Mouse (Mus musculus): Measurements from ENCODE around the gene Enox1.

Enox1 gene

DNA sequence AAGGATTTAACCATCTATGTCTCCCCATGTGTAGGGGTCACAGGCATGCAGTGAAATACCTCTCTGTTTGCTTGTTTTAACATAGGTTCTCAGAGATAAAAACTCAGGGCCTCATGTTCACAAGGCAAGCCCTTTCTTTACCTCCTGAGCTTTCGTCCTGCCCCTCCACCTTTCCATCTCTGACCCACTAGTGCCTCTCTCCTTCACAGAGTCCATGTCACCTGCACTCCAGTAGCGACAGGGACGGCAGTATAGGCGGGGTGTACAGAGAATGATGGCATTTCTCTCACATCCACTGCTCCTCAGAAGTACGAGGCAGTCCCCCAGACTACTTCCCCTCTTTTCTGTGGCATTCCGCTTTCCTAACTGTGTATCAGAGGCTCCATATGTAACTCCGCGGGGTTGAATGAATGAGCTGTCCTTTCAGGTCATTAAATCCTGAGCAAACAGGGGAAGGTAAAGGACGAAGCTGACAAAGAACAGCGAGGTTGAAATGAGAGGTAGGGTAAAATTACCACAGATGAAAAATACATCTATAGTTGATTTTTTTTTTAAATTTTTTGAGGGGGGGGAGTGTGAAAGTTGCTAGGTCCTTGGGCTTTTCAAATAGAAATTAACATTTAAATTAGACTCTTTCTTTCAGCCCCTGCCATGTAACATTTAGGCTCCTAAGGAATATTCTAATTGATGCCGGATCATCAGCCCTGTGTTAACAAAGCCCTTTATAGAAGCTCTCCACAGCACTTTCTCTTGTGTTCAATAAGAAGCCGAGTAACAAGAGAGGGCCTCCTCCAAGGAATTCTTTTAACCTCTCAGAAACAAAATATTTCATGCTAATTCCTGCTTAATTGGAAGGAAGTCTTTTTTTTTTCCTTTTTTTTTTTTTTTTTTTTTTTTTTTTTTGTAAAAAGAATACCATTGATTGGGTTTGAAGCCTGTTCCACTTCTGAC lies 470.3 kb downstream of the Enox1 start:
- CTCF ChIA-PET: no interaction called here

DNA sequence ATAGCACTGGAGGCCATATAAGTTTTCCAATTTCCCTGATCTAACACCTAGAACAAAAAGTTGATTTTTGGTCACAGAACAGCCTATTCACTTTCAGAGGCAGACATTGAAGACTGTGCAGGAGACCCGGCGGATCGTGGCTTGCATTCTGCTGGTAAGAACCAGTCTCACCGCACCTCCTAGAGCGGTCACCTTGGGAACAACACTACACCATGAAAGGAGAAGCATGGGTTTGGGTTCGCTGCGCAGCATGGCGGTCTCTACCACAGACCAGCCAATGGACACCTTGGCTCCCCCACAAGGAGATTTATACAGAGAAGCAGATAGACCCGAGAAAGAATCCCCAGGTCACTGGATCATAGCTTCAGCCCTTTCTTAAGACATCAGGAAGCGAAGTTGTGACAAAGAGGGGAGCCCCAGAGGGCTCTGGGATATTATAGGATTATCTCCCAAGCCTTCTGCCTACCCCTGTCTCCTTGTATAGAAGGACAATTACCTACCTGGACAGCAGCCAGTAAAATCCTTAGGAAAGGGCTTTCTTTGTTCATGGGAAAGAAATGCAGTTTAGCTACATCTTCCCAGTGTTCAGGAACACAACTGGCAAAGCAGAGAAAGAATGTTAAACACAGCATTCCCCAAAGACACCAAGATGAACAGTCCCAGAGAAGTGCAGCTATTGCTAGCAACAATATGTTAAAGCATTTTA lies 476.1 kb downstream of the Enox1 start:
- CTCF ChIA-PET: no interaction called here

DNA sequence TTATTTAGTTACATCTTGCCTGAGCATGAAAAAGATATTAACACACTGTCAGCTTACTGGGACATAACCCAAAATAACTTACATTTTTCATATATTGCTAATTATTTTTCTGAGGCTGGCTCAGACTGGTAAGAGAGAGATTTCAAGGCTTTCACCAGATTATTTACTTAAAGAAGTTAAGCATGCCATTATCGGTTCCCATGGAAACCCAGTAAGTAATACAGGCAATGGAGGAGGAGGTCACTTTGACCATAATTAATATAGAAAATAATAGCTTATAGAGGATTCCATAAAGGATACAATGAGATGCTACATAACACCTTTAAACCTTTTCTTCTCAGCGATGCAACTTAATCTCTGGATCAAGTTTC lies 476.6 kb downstream of the Enox1 start:
- CTCF ChIA-PET: no interaction called here

- CTCF ChIA-PET: no interaction called here
Observed at GRCm38 (mm10) chr14:77636931-77637330, 480.4 kb downstream of the Enox1 start.

GRCm38 (mm10) chr14:77638148-77638547 lies 481.6 kb downstream of the Enox1 start:
- CTCF ChIA-PET: no interaction called here

DNA sequence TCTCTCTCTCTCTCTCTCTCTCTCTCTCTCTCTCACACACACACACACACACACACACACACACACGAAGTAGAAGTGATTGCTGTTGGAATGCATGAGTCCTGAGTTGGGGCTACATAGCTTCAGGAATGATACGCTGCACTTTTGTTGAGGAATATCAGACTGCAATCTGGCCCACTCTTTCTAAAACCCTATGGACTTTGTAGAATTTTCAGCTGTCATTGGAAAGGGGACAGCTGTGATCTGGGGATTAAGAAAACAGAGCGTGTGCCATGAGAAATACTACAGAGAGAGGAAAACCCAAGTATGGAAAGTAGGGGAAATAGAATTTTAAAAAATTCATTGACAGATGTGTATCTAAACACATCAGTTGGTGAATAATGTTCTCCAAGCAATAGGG lies 482.1 kb downstream of the Enox1 start:
- CTCF ChIA-PET: no interaction called here

DNA sequence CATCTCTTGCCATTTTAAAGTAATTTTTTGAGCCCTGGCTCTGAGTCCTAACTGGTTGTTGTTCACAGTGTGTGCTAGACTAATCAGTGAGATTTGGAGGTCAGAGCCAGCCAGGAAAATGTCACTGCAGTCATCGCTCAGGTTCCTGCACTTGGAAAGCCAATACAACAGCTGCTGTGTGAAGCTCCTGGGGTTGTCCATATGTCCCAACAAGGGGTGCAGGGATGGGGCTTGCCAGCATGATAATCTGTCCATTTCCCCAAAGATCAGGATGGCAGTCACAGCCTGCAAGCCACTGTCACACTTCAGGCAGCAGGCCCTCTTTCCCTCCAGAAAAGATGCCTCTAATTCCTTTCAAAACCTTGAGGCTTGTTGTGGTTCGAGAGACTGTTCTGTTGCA lies 483.0 kb downstream of the Enox1 start:
- CTCF ChIA-PET: no interaction called here

- CTCF ChIA-PET: no interaction called here
Observed at GRCm38 (mm10) chr14:77642314-77642713, 485.8 kb downstream of the Enox1 start.

GRCm38 (mm10) chr14:77646196-77646595 lies 489.6 kb downstream of the Enox1 start:
- CTCF ChIA-PET: no interaction called here

DNA sequence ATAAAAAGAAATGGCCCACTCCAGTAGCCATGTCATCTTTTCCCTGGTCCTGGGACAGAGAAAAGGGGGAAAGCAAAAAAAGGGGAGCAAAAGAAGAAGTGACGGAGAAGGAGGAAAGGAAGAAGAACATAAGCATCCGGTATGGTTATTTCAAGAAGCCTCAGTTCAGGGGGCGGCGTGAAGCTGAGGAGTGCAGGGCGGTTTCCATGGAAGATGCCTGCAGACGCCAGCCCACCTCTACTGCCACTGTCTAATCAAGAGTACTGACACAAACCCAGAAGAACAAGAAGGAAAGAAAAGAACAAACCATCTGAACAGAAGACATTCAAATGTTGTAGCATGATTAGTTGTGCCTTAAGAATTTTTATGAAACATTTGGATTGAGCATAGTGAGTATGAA lies 490.5 kb downstream of the Enox1 start:
- CTCF ChIA-PET: no interaction called here

- CTCF ChIA-PET: no interaction called here
Observed at GRCm38 (mm10) chr14:77648305-77648704, 491.7 kb downstream of the Enox1 start.

GRCm38 (mm10) chr14:77658739-77659138 lies 502.2 kb downstream of the Enox1 start:
- CTCF ChIA-PET: no interaction called here

- CTCF ChIA-PET: no interaction called here
Observed at GRCm38 (mm10) chr14:77662273-77662672, 505.7 kb downstream of the Enox1 start.

GRCm38 (mm10) chr14:77662994-77663393 lies 506.4 kb downstream of the Enox1 start:
- CTCF ChIA-PET: no interaction called here

DNA sequence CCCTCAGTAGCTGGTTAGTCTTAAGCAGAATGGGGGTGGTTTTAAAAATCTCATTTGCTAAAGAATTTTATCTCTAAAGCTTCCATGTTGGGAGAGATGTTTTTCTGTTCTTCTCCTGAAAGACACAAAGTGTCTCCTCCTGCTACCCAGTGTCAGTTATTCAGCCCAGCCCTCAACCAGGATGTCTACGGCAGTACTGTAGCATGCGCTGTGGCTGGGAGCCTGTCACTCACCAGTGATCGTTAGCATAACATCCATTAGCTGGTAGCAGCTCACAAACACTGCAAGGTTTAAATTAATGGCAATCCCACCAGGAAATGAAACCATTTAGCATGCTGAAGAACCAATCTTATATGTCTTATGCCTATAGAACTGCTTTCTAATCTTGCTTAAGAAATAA lies 511.5 kb downstream of the Enox1 start:
- CTCF ChIA-PET: no interaction called here

GRCm38 (mm10) chr14:77669494-77669893 lies 512.9 kb downstream of the Enox1 start:
- CTCF ChIA-PET: no interaction called here

GRCm38 (mm10) chr14:77670945-77671344 lies 514.4 kb downstream of the Enox1 start:
- CTCF ChIA-PET: no interaction called here

DNA sequence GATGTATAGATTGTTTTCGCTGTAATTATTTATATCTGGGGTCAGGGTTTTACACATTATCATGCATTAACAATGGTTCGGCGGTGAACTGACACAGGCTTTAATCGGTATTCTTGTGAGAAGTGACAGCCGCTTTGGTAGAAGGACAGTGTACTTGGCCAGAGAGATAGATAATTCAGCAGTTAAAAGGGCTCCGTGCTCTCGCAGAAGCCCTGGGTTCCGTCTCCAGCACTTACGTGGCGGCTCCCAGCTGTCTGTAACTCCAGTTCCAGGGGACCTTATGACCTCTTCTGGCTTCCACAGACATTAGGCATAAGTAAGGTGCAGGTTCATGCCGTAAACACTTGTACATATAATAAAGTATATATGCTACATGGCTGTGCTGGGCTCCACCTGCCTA lies 515.4 kb downstream of the Enox1 start:
- CTCF ChIA-PET: no interaction called here

DNA sequence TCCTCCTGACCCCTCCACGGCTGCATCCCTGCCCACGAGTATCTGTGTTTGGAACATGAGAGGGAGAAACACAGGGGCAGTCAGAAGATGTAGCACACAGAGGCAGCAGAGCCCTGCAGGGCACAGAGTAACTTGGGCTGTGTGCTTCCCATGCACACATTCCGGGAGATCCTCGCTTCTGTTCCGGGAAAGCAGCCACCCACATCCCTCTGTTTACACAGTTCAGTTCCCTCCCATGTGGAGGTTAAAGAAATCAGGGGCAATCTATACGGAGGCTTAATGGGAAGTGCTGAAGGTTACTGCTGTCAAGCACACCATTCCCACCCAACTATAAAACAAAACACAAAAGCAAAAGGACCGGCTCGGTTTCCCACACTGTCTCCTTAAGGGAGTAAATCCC lies 516.6 kb downstream of the Enox1 start:
- CTCF ChIA-PET: interaction anchor here (1.1 kb wide), 1 partner anchor 593 kb away, joined by 8 read pairs; no protein-coding TSS in a partner anchor

GRCm38 (mm10) chr14:77677951-77678350 lies 521.4 kb downstream of the Enox1 start:
- CTCF ChIA-PET: no interaction called here

DNA sequence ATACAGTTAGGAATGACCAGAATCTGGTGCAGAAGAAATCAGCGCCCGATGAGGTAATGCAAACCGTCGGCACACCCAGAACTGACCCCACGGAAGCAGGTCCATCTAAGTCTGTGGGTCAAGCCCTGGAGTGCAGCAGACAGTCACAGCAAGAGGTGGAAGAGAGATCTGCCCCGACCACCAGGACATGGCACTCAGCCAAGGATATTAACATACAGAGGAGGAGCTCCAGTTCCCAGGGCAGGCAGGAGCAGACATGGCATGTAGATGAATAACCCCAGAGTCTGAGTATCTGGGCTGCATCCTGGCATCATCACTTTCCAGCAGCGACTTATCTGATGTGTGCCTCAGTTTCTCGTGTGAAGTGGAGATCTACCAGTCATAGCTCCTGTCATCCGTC lies 523.3 kb downstream of the Enox1 start:
- CTCF ChIA-PET: no interaction called here

GRCm38 (mm10) chr14:77682888-77683555 lies 526.5 kb downstream of the Enox1 start:
- CTCF ChIA-PET: no interaction called here

DNA sequence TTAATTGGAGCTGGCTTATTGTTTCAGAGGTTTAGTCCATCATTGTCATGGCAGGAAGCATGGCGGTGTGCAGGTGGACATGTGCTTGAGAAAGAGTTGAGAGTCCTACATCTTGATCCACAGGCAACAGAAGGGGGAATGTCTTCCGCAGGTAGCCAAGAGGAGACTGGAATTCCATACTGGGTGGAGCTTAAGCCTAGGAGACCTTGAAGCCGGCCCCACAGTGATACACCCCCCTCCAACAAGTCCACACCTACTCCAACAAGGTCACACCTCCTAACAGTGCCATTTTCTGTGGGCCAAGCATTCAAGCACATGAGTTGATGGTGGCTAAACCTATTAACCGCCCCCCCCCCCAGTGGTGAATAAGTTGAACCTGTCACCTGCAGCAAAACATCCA lies 533.3 kb downstream of the Enox1 start:
- CTCF ChIA-PET: no interaction called here
